Mouse (Mus musculus) MEL (cell line): Measurements from ENCODE around the gene Cyb5d1. TPM values are rescaled to one million over a fixed set of nuclear protein-coding genes. Genes with fewer than 3 reads are reported as not detected.

Source experiments
- DNase-seq: peaks from one replicate; pipeline ENCODE4 v3.0.0; 2011; ENCODE audit warnings: low read depth, low spot score
- H3K27ac ChIP-seq: 2 replicates; pipeline ENCODE4 v1.5.1; 2012; ENCODE audit warnings: low read depth, mild to moderate bottlenecking, control low read depth, low read length, moderate library complexity; ENCODE audit not compliant: control insufficient read depth
- H3K27me3 ChIP-seq, 2 experiments: fragments of 150-350 bp in 1 of 2; sonication (generic) in 1 of 2; 2 replicates each; pipeline ENCODE4 v1.6.1; 2012; ENCODE audit warnings: low read length in 2 of 2, mild to moderate bottlenecking in 2 of 2, improper control_type of control experiment in 1 of 2, moderate library complexity in 1 of 2; ENCODE audit not compliant: insufficient read depth in 2 of 2, control insufficient read depth in 1 of 2
- H3K36me3 ChIP-seq, 2 experiments: 2 replicates each; pipeline ENCODE4 v1.6.1; 2012 to 2014; ENCODE audit warnings: low read length in 2 of 2, improper control_type of control experiment in 1 of 2, inconsistent platforms in 1 of 2, mild to moderate bottlenecking in 1 of 2; ENCODE audit not compliant: insufficient read depth in 2 of 2, control insufficient read depth in 1 of 2
- H3K4me1 ChIP-seq, 2 experiments: fragments of 150-350 bp in 1 of 2; sonication (generic) in 1 of 2; 2 replicates each; pipeline ENCODE4 v1.6.1; 2012; ENCODE audit warnings: low read length in 2 of 2, improper control_type of control experiment in 1 of 2, mild to moderate bottlenecking in 1 of 2; ENCODE audit not compliant: insufficient read depth in 2 of 2, control insufficient read depth in 1 of 2
- H3K4me3 ChIP-seq, 2 experiments: fragments of 150-350 bp in 1 of 2; sonication (generic) in 1 of 2; 2 replicates each; pipeline ENCODE4 v1.5.1; 2012; ENCODE audit warnings: low read depth in 2 of 2, low read length in 2 of 2, mild to moderate bottlenecking in 2 of 2, moderate library complexity in 2 of 2, control low read depth in 1 of 2, improper control_type of control experiment in 1 of 2; ENCODE audit not compliant: control insufficient read depth in 1 of 2, insufficient read depth in 1 of 2
- H3K79me2 ChIP-seq: 2 replicates; pipeline ENCODE4 v1.6.1; 2012; ENCODE audit warnings: mild to moderate bottlenecking, low read length, moderate library complexity; ENCODE audit not compliant: control insufficient read depth, poor library complexity, insufficient read depth
- H3K9ac ChIP-seq: 2 replicates; pipeline ENCODE4 v1.6.1; 2012; ENCODE audit warnings: low read depth, mild to moderate bottlenecking, control low read depth, low read length, moderate library complexity; ENCODE audit not compliant: control insufficient read depth, poor library complexity, severe bottlenecking
- H3K9me3 ChIP-seq: fragments of 150-350 bp; sonication (generic); replicated peaks from 2 replicates; pipeline ENCODE4 v1.6.1; 2012; ENCODE audit warnings: mild to moderate bottlenecking, low read length, improper control_type of control experiment, moderate library complexity; ENCODE audit not compliant: insufficient read depth
- BHLHE40 ChIP-seq: IDR thresholded peaks from 2 replicates; pipeline ENCODE4 v1.6.1; 2012; ENCODE audit warnings: low read depth, mild to moderate bottlenecking, inconsistent platforms, low read length, improper control_type of control experiment, borderline replicate concordance
- CHD1 ChIP-seq: IDR thresholded peaks from 2 replicates; pipeline ENCODE4 v1.6.1; 2012; ENCODE audit warnings: low read depth, mild to moderate bottlenecking, inconsistent platforms, low read length, improper control_type of control experiment
- E2F4 ChIP-seq: IDR thresholded peaks from 2 replicates; pipeline ENCODE4 v1.6.1; 2011; ENCODE audit warnings: low read depth, low read length, improper control_type of control experiment, borderline replicate concordance
- ELF1 ChIP-seq: IDR thresholded peaks from 2 replicates; pipeline ENCODE4 v1.6.1; 2014; ENCODE audit warnings: low read depth, mild to moderate bottlenecking, inconsistent platforms, low read length, improper control_type of control experiment, moderate library complexity
- EP300 ChIP-seq, 2 experiments: IDR thresholded peaks; 2 replicates each; pipeline ENCODE4 v1.6.1; 2011; ENCODE audit warnings: improper control_type of control experiment in 2 of 2, low read length in 2 of 2, low read depth in 1 of 2, mild to moderate bottlenecking in 1 of 2
- GATA1 ChIP-seq: IDR thresholded peaks from 2 replicates; pipeline ENCODE4 v1.6.1; 2011; ENCODE audit warnings: low read depth, low read length, improper control_type of control experiment
- HCFC1 ChIP-seq: IDR thresholded peaks from 2 replicates; pipeline ENCODE4 v1.6.1; 2012; ENCODE audit warnings: low read depth, mild to moderate bottlenecking, inconsistent platforms, low read length, improper control_type of control experiment, moderate library complexity
- KAT2A ChIP-seq: conservative IDR thresholded peaks from 2 replicates; pipeline ENCODE4 v1.6.1; 2012; ENCODE audit warnings: low read depth, low read length, improper control_type of control experiment, inconsistent platforms
- MAFK ChIP-seq: IDR thresholded peaks from 2 replicates; pipeline ENCODE4 v1.6.1; 2011; ENCODE audit warnings: low read depth, mild to moderate bottlenecking, low read length, improper control_type of control experiment, borderline replicate concordance
- MXI1 ChIP-seq: IDR thresholded peaks from 2 replicates; pipeline ENCODE4 v1.6.1; 2011; ENCODE audit warnings: mild to moderate bottlenecking, low read depth, low read length, improper control_type of control experiment
- RAD21 ChIP-seq: IDR thresholded peaks from 2 replicates; pipeline ENCODE4 v1.6.1; 2011; ENCODE audit warnings: mild to moderate bottlenecking, low read depth, low read length, improper control_type of control experiment
- SMC3 ChIP-seq: IDR thresholded peaks from 2 replicates; pipeline ENCODE4 v1.6.1; 2011; ENCODE audit warnings: low read depth, low read length, improper control_type of control experiment
- TAL1 ChIP-seq: IDR thresholded peaks from 2 replicates; pipeline ENCODE4 v1.6.1; 2012; ENCODE audit warnings: mild to moderate bottlenecking, inconsistent platforms, low read length, moderate library complexity, mixed read lengths
- TBP ChIP-seq: IDR thresholded peaks from 2 replicates; pipeline ENCODE4 v1.8.0; 2011; ENCODE audit warnings: low read depth, low read length, improper control_type of control experiment
- TCF12 ChIP-seq: IDR thresholded peaks from 2 replicates; pipeline ENCODE4 v1.6.1; 2014; ENCODE audit warnings: low read depth, mild to moderate bottlenecking, inconsistent platforms, low read length, improper control_type of control experiment, moderate library complexity
- USF1 ChIP-seq: IDR thresholded peaks from 2 replicates; pipeline ENCODE4 v1.6.1; 2014; ENCODE audit warnings: low read depth, mild to moderate bottlenecking, inconsistent platforms, low read length, improper control_type of control experiment, moderate library complexity
- ZMIZ1 ChIP-seq: IDR thresholded peaks from 2 replicates; pipeline ENCODE4 v1.6.1; 2012; ENCODE audit warnings: low read depth, mild to moderate bottlenecking, inconsistent platforms, low read length, improper control_type of control experiment, moderate library complexity
- polyA plus RNA-seq, 2 experiments: library from polyadenylated mRNA; stranded (reverse) in 1 of 2; unstranded in 1 of 2; fragments of >175 nt in 1 of 2; fragments of >200 nt in 1 of 2; gene quantifications; 2 replicates each; pipeline versions ENCODE4 v1.2.1 to v1.2.4; 2012; ENCODE audit warnings: low replicate concordance in 2 of 2, low read depth in 1 of 2; ENCODE audit not compliant: insufficient read length in 2 of 2, insufficient read depth in 1 of 2, missing spikeins in 1 of 2
- total RNA-seq: library from RNA; depleted of rRNA; stranded (reverse); fragments of 300-350 nt; gene quantifications from 2 replicates; pipeline ENCODE4 v1.2.3, GENCODE M21; 2012; rRNA removed

The Cyb5d1 gene
- total and polyA plus RNA-seq, 3 experiments = 21.3 to 39.6 TPM; not detected in 1

- Histone ChIP-seq H3K36me3 (peaks cover 0 to 2% of the 10 kb centered on the region in 2 experiments; a peak in 2 of 4 replicates), H3K4me3 (no peak overlapping the region), H3K79me2 (no peaks in the 10 kb centered on the region), H3K9me3 (no peaks in the 10 kb centered on the region), H3K27me3 (no peaks in the 10 kb centered on the region), H3K9ac (no peak overlapping the region), H3K4me1 (no peaks in the 10 kb centered on the region), H3K27ac (no peak overlapping the region)
- no peak for DNase-seq
- TF ChIP-seq USF1 (no peak), CHD1 (no peak), SMC3 (no peak), KAT2A (no peak), BHLHE40 (no peak)
These were observed 38.9 kb downstream of the Cyb5d1 start for GRCm38 (mm10) chr11:69356544-69356943.

GRCm38 (mm10) chr11:69346441-69346840 is 49.0 kb downstream of the Cyb5d1 start:
- no peak overlapping the region for H3K4me3 ChIP-seq
- H3K27me3 ChIP-seq = no peaks in the 10 kb centered on the region
- DNase-seq = no peak
- TF ChIP-seq CHD1 = no peak
- no peak for TF ChIP-seq GATA1
- no peak for TF ChIP-seq TBP
- TF ChIP-seq MXI1 = no peak
- no peak for TF ChIP-seq TCF12
- TF ChIP-seq ELF1 = no peak
- no peak for TF ChIP-seq TAL1
- no peak for TF ChIP-seq E2F4
- TF ChIP-seq HCFC1 = no peak
- no peak for TF ChIP-seq RAD21
- no peak for TF ChIP-seq ZMIZ1
- TF ChIP-seq EP300 (IDR thresholded peaks at IDR 0.05; ENCODE audit: low read depth in 1 of 2, low read length in 2 of 2) = no peak
- no peak for TF ChIP-seq MAFK
- TF ChIP-seq KAT2A = no peak
- no peak overlapping the region for H3K9ac ChIP-seq
- no peaks in the 10 kb centered on the region for H3K9me3 ChIP-seq
- no peaks in the 10 kb centered on the region for H3K79me2 ChIP-seq
- H3K36me3 ChIP-seq = no peaks in the 10 kb centered on the region; a peak in 1 of 4 replicates
- no peak overlapping the region for H3K27ac ChIP-seq
- H3K4me1 ChIP-seq = no peaks in the 10 kb centered on the region

Other genes starting within 250 kb of the Cyb5d1 start
- gene Alox12b, start 238.6 kb downstream of the Cyb5d1 start, total RNA-seq = not detected in 2 replicates
- gene Alox12b, start 238.6 kb downstream of the Cyb5d1 start, polyA plus RNA-seq = not detected
- gene Alox8, start 197.8 kb downstream of the Cyb5d1 start, total RNA-seq = 0.31 and 0.56 TPM in 2 replicates
- gene Alox8, start 197.8 kb downstream of the Cyb5d1 start, polyA plus RNA-seq = under 1 TPM in 1 of 2 experiments, not detected in 1; 0.07 TPM
- gene Gucy2e, start 158.6 kb downstream of the Cyb5d1 start, total RNA-seq = not detected in 2 replicates
- not detected for gene Gucy2e, start 158.6 kb downstream of the Cyb5d1 start, polyA plus RNA-seq
- 16.5 and 17.8 TPM in 2 replicates for gene Cntrob, start 71.9 kb downstream of the Cyb5d1 start, total RNA-seq
- gene Cntrob, start 71.9 kb downstream of the Cyb5d1 start, polyA plus RNA-seq = 10 to 100 TPM in 1 of 2 experiments, not detected in 1; 38.3 TPM
- gene Trappc1, start 71.7 kb downstream of the Cyb5d1 start, total RNA-seq = 57.6 and 58.6 TPM in 2 replicates
- gene Trappc1, start 71.7 kb downstream of the Cyb5d1 start, polyA plus RNA-seq = 10 to 100 TPM in 1 of 2 experiments, not detected in 1; 89.8 TPM
- gene Kcnab3, start 69.4 kb downstream of the Cyb5d1 start, total RNA-seq = 3.0 and 3.8 TPM in 2 replicates
- 1 to 10 TPM in 1 of 2 experiments, not detected in 1; 6.2 TPM for gene Kcnab3, start 69.4 kb downstream of the Cyb5d1 start, polyA plus RNA-seq
- 6.4 and 11.5 TPM in 2 replicates for gene Rnf227, start 55.2 kb downstream of the Cyb5d1 start, total RNA-seq
- gene Rnf227, start 55.2 kb downstream of the Cyb5d1 start, polyA plus RNA-seq = 10 to 100 TPM in 1 of 2 experiments, not detected in 1; 12.4 TPM
- gene Chd3, start 26.2 kb downstream of the Cyb5d1 start, total RNA-seq = 37.3 and 65.8 TPM in 2 replicates
- gene Chd3, start 26.2 kb downstream of the Cyb5d1 start, polyA plus RNA-seq = 10 to 100 TPM in 1 of 2 experiments, not detected in 1; 84.9 TPM
- 190 and 191 TPM in 2 replicates for gene Naa38, start 144 bp downstream of the Cyb5d1 start, total RNA-seq
- gene Naa38, start 144 bp downstream of the Cyb5d1 start, polyA plus RNA-seq = 100 to 1,000 TPM in 1 of 2 experiments, not detected in 1; 173 TPM
- 0.39 TPM in 2 replicates for gene Tmem88, start 2.6 kb upstream of the Cyb5d1 start, total RNA-seq
- gene Tmem88, start 2.6 kb upstream of the Cyb5d1 start, polyA plus RNA-seq = under 1 TPM in 1 of 2 experiments, not detected in 1; 0.45 TPM
- 5.8 and 7.2 TPM in 2 replicates for gene Kdm6b, start 18.0 kb upstream of the Cyb5d1 start, total RNA-seq
- gene Kdm6b, start 18.0 kb upstream of the Cyb5d1 start, polyA plus RNA-seq = 10 to 100 TPM; 25.0 to 43.4 TPM
- gene Dnah2, start 153.5 kb upstream of the Cyb5d1 start, total RNA-seq = under 0.01 and 0.04 TPM in 2 replicates
- gene Dnah2, start 153.5 kb upstream of the Cyb5d1 start, polyA plus RNA-seq = under 1 TPM in 1 of 2 experiments, not detected in 1; 0.07 TPM
- gene Efnb3, start 164.6 kb upstream of the Cyb5d1 start, total RNA-seq = 0.20 and 0.23 TPM in 2 replicates
- gene Efnb3, start 164.6 kb upstream of the Cyb5d1 start, polyA plus RNA-seq = under 1 TPM in 1 of 2 experiments, not detected in 1; 0.72 TPM
- 18.5 and 18.9 TPM in 2 replicates for gene Wrap53, start 184.6 kb upstream of the Cyb5d1 start, total RNA-seq
- gene Wrap53, start 184.6 kb upstream of the Cyb5d1 start, polyA plus RNA-seq = 10 to 100 TPM in 1 of 2 experiments, not detected in 1; 24.5 TPM
- 74.1 and 76.4 TPM in 2 replicates for gene Trp53, start 184.7 kb upstream of the Cyb5d1 start, total RNA-seq
- 100 to 1,000 TPM in 1 of 2 experiments, not detected in 1; 212 TPM for gene Trp53, start 184.7 kb upstream of the Cyb5d1 start, polyA plus RNA-seq
- 13.4 and 15.1 TPM in 2 replicates for gene Atp1b2, start 210.3 kb upstream of the Cyb5d1 start, total RNA-seq
- gene Atp1b2, start 210.3 kb upstream of the Cyb5d1 start, polyA plus RNA-seq = 100 to 1,000 TPM in 1 of 2 experiments, not detected in 1; 136 TPM
- gene Shbg, start 222.3 kb upstream of the Cyb5d1 start, total RNA-seq = not detected in 2 replicates
- not detected for gene Shbg, start 222.3 kb upstream of the Cyb5d1 start, polyA plus RNA-seq
- not detected in 2 replicates for gene Sat2, start 226.4 kb upstream of the Cyb5d1 start, total RNA-seq
- not detected for gene Sat2, start 226.4 kb upstream of the Cyb5d1 start, polyA plus RNA-seq
- gene Fxr2, start 237.4 kb upstream of the Cyb5d1 start, total RNA-seq = 90.2 and 95.1 TPM in 2 replicates
- gene Fxr2, start 237.4 kb upstream of the Cyb5d1 start, polyA plus RNA-seq = 10 to 100 TPM in 1 of 2 experiments, not detected in 1; 97.6 TPM